In the genomic region with DNA sequence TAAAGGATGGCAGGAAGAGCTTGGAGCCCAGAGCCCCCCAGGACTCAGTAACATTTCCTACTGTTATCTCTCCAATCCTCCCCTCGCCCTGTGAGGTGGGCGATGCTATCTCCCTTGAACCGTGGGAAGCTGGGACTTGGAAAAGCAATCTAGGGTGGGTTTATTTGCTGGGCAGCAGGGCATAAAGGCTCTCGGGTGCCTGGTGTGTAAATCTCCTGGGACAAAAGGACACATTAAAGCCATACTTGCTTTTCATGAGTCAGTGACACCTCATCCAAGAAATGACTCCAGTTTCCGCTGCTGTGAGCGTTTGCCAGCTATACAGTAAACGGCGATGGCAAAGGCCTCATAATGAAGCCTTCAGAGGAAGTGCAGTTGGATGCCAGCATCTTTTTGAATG, we compare ENCODE assay signal across 18 mouse cellular contexts. TPM values are rescaled to one million over a fixed set of nuclear protein-coding genes. Genes with fewer than 3 reads are reported as not detected.
DNase-seq lines count a peak whose midpoint lies in the region; ATAC-seq and TF ChIP-seq lines count a peak whose summit lies in the region.
"Had no signal": no experiment of that assay in that cellular context is flagged by ENCODE, and none has a peak within 500 bp of the region (broad histone marks: within the 10 kb centered on the region; RNA-seq: fewer than 3 reads in every experiment).

No protein-coding gene starts in this region.

- H3K36me3 ChIP-seq in forebrain, embryonic 15.5 days, result peaks cover 33% of the 10 kb centered on the region
- peaks cover 52% of the 10 kb centered on the region for H3K36me3 ChIP-seq in forebrain, embryonic 14.5 days (ENCODE audit: control insufficient read depth, insufficient read depth, low read length)
- peaks cover 33% of the 10 kb centered on the region for H3K36me3 ChIP-seq in hindbrain, embryonic 15.5 days
- peaks cover 13% of the 10 kb centered on the region for H3K36me3 ChIP-seq in stomach, embryonic 15.5 days

- H3K4me1 ChIP-seq in forebrain, embryonic 15.5 days, result peaks cover 15% of the 10 kb centered on the region
- peaks cover 10% of the 10 kb centered on the region; the same call in 1 of the 2 replicates for H3K4me1 ChIP-seq in forebrain, embryonic 14.5 days (ENCODE audit: control insufficient read depth, insufficient read depth, low read length)
- peaks cover 20% of the 10 kb centered on the region for H3K4me1 ChIP-seq in hindbrain, embryonic 15.5 days (replicated peaks)
- no peaks in the 10 kb centered on the region; the same call in 1 of the 2 replicates for H3K4me1 ChIP-seq in stomach, embryonic 15.5 days

- no peak overlapping the region for H3K9ac ChIP-seq in forebrain, embryonic 15.5 days (replicated peaks)
- no peak overlapping the region for H3K9ac ChIP-seq in forebrain, embryonic 14.5 days (ENCODE audit: low read length)
- no peak overlapping the region for H3K9ac ChIP-seq in hindbrain, embryonic 15.5 days
- H3K9ac ChIP-seq in stomach, embryonic 15.5 days, result no peak overlapping the region
- H3K9ac ChIP-seq: liver, embryonic 14.5 days had no signal

- TF ChIP-seq CTCF in left cerebral cortex, adult 2 months (IDR thresholded peaks at IDR 0.05), result no peak

- H3K4me3 ChIP-seq in forebrain, embryonic 15.5 days, result no peak overlapping the region
- H3K4me3 ChIP-seq in forebrain, embryonic 14.5 days (ENCODE audit: low read depth, low read length), result no peak overlapping the region
- no peak overlapping the region for H3K4me3 ChIP-seq in left cerebral cortex, adult 2 months
- H3K4me3 ChIP-seq in hindbrain, embryonic 15.5 days, result no peak overlapping the region
- no peak overlapping the region for H3K4me3 ChIP-seq in stomach, embryonic 15.5 days (replicated peaks)
- H3K4me3 ChIP-seq: embryonic facial prominence, embryonic 10.5 days; heart, embryonic 10.5 days had no signal

- no peaks in the 10 kb centered on the region for H3K9me3 ChIP-seq in forebrain, embryonic 15.5 days
- no peaks in the 10 kb centered on the region for H3K9me3 ChIP-seq in forebrain, embryonic 14.5 days (replicated peaks; ENCODE audit: control insufficient read depth, low read length)
- no peaks in the 10 kb centered on the region for H3K9me3 ChIP-seq in hindbrain, embryonic 15.5 days
- H3K9me3 ChIP-seq in stomach, embryonic 15.5 days, result no peaks in the 10 kb centered on the region
- H3K9me3 ChIP-seq: embryonic facial prominence, embryonic 10.5 days; heart, embryonic 10.5 days had no signal

- no peak overlapping the region for H3K4me2 ChIP-seq in forebrain, embryonic 15.5 days (replicated peaks)
- no peak overlapping the region for H3K4me2 ChIP-seq in forebrain, embryonic 14.5 days (ENCODE audit: low read length)
- no peak overlapping the region for H3K4me2 ChIP-seq in hindbrain, embryonic 15.5 days
- no peak overlapping the region for H3K4me2 ChIP-seq in stomach, embryonic 15.5 days

- no peak for DNase-seq in forebrain, embryonic 14.5 days (ENCODE audit: low spot score)
- DNase-seq in left cerebral cortex, adult 2 months (ENCODE audit: extremely low spot score in 1 of 2, low spot score in 2 of 2), result no peak
- DNase-seq in left cerebral cortex, adult 9 months (ENCODE audit: low spot score in 2 of 2), result no peak
- DNase-seq in heart, postnatal 14 days, result no peak
- DNase-seq in c-Kit-positive CD71-positive TER-119-positive erythroid progenitor cells, embryonic 14.5 days (ENCODE audit: low spot score), result no peak
- DNase-seq: adrenal gland, postnatal 10 days; B cell, adult 2 months; cerebellum, postnatal 10 days; heart, postnatal 4 days; kidney, adult 9 months; left cerebral cortex, postnatal 4 days; lung, postnatal 14 days had no signal

- no peak for ATAC-seq in forebrain, embryonic 15.5 days (replicated peaks)
- no peak for ATAC-seq in forebrain, embryonic 14.5 days
- no peak for ATAC-seq in hindbrain, embryonic 15.5 days (ENCODE audit: low FRiP score, low read depth)
- no peak for ATAC-seq in stomach, embryonic 15.5 days (ENCODE audit: insufficient read depth, low FRiP score, low read depth)

- no peaks in the 10 kb centered on the region for H3K27me3 ChIP-seq in forebrain, embryonic 15.5 days
- no peaks in the 10 kb centered on the region for H3K27me3 ChIP-seq in forebrain, embryonic 14.5 days (replicated peaks; ENCODE audit: control insufficient read depth, insufficient read depth, low read length)
- H3K27me3 ChIP-seq in hindbrain, embryonic 15.5 days, result no peaks in the 10 kb centered on the region
- no peaks in the 10 kb centered on the region for H3K27me3 ChIP-seq in stomach, embryonic 15.5 days (replicated peaks)

- 59% methylated on average over 8 of the region's 8 CpGs for WGBS in forebrain, embryonic 15.5 days
- WGBS in forebrain, embryonic 14.5 days, result 54% methylated on average over 8 of the region's 8 CpGs
- WGBS in hindbrain, embryonic 15.5 days, result 62% methylated on average over 8 of the region's 8 CpGs
- 72% methylated on average over 8 of the region's 8 CpGs for WGBS in stomach, embryonic 15.5 days

- intact Hi-C loops in left cerebral cortex, adult 2 months (cut with DNase I), result no loop called here
- intact Hi-C loops in heart, postnatal 14 days (cut with DNase I), result no loop called here

- H3K27ac ChIP-seq in forebrain, embryonic 15.5 days (replicated peaks), result peak overlapping the region; percentile 25; the same call in 1 of the 2 replicates
- no peak overlapping the region for H3K27ac ChIP-seq in forebrain, embryonic 14.5 days (ENCODE audit: low read depth, low read length)
- H3K27ac ChIP-seq in left cerebral cortex, adult 2 months, result peak overlapping the region; percentile 62
- H3K27ac ChIP-seq in hindbrain, embryonic 15.5 days (replicated peaks), result peak overlapping the region; percentile 66
- peak overlapping the region; percentile 57; the same call in 1 of the 2 replicates for H3K27ac ChIP-seq in stomach, embryonic 15.5 days
- H3K27ac ChIP-seq: embryonic facial prominence, embryonic 10.5 days; heart, embryonic 10.5 days; liver, embryonic 14.5 days had no signal

RNA-seq across cellular contexts. Expression of gene Abhd2, which starts 50.9 kb away (rescaled TPM):
- polyA plus RNA-seq in forebrain, embryonic 15.5 days (2015; fragmentation: Nextera tagmentation; extraction: Ambion mirVana), result 23.1 and 24.0 TPM in 2 replicates
- polyA plus RNA-seq in forebrain, embryonic 14.5 days (2014; fragmentation: Nextera tagmentation; extraction: Ambion mirVana), result 22.3 and 23.5 TPM in 2 replicates
- 100 to 1,000 TPM; 103 to 116 TPM for total RNA-seq in left cerebral cortex, adult 2 months (2021)
- 18.9 and 19.8 TPM in 2 replicates for polyA plus RNA-seq in hindbrain, embryonic 15.5 days (2015; fragmentation: Nextera tagmentation; extraction: Ambion mirVana)
- 12.0 and 13.2 TPM in 2 replicates for polyA plus RNA-seq in stomach, embryonic 15.5 days (2015; fragmentation: Nextera tagmentation; extraction: Ambion mirVana)
- total RNA-seq in heart, postnatal 14 days (2021), result 10 to 100 TPM; 40.3 to 45.0 TPM
